Comparison of ENCODE assay signal across 22 mouse cellular contexts in the genomic region with DNA sequence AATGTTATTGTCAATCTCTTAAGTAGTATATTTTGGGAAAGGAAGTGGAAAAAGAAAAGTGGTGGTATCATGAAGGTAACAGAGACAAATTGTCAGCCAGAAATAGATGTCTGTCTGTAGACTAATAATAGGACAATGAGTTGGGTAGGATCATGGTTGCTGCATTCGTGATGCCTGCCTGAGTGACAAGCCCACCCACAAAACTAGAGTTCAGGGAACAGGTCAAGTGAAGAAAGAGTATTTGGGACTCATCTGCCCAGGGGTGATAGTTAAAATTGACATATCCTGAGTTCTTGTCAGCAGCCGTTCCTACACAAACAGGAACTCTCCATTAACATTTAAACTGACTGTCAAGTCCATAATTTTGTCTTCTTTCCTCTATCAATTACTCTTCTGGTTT.
DNase-seq lines count a peak whose midpoint lies in the region; ATAC-seq and TF ChIP-seq lines count a peak whose summit lies in the region.
"Had no signal": no experiment of that assay in that cellular context is flagged by ENCODE, and none has a peak within 500 bp of the region (broad histone marks: within the 10 kb centered on the region; RNA-seq: fewer than 3 reads in every experiment).

No protein-coding gene starts in this region.

- H3K27me3 ChIP-seq in midbrain, embryonic 11.5 days (ENCODE audit: control insufficient read depth, insufficient read depth, low read length), result no peaks in the 10 kb centered on the region
- H3K27me3 ChIP-seq in midbrain, postnatal 0 days (ENCODE audit: insufficient read depth, low read length), result no peaks in the 10 kb centered on the region
- H3K27me3 ChIP-seq: CH12.LX, Patski had no signal

- DNase-seq in embryo, embryonic 10 days (ENCODE audit: low spot score), result peak; percentile 10
- DNase-seq in embryo, embryonic 11 days, result no peak
- DNase-seq in midbrain, embryonic 11.5 days (ENCODE audit: low spot score, missing footprints), result peak; percentile 75
- no peak for DNase-seq in midbrain, postnatal 0 days (ENCODE audit: low spot score)
- DNase-seq in retina, embryonic 14.5 days (ENCODE audit: low spot score), result peak; percentile 63
- DNase-seq in retina, postnatal 1 day, result peak; percentile 52
- DNase-seq in thymus, adult 18-20 months, result no peak
- DNase-seq in ovary, postnatal 14 days (ENCODE audit: low spot score), result no peak
- DNase-seq: adrenal gland, adult 2 months; adrenal gland, adult 8-10 months; adrenal gland, postnatal 10 days; adrenal gland, postnatal 14 days; adrenal gland, postnatal 25 days; adrenal gland, postnatal 36 days; B cell, adult 2 months; cerebellum, adult 11 months; cerebellum, adult 11-12 months had no signal

- WGBS in midbrain, embryonic 11.5 days, result 37% methylated on average over 2 of the region's 2 CpGs
- WGBS in midbrain, postnatal 0 days, result 40% methylated on average over 2 of the region's 2 CpGs

- no peaks in the 10 kb centered on the region for H3K4me1 ChIP-seq in midbrain, embryonic 11.5 days (ENCODE audit: control insufficient read depth, insufficient read depth, low read length)
- no peaks in the 10 kb centered on the region for H3K4me1 ChIP-seq in midbrain, postnatal 0 days (ENCODE audit: insufficient read depth, low read length)

- no peak overlapping the region for H3K4me3 ChIP-seq in midbrain, embryonic 11.5 days (ENCODE audit: low read depth, low read length)
- no peak overlapping the region for H3K4me3 ChIP-seq in midbrain, postnatal 0 days (ENCODE audit: low read depth, low read length)

- no peaks in the 10 kb centered on the region for H3K36me3 ChIP-seq in midbrain, embryonic 11.5 days (ENCODE audit: control insufficient read depth, insufficient read depth, low read length)
- H3K36me3 ChIP-seq in midbrain, postnatal 0 days (ENCODE audit: insufficient read depth, low read length), result no peaks in the 10 kb centered on the region
- H3K36me3 ChIP-seq: G1E had no signal

- H3K9ac ChIP-seq in midbrain, embryonic 11.5 days (ENCODE audit: low read length), result no peak overlapping the region
- no peak overlapping the region for H3K9ac ChIP-seq in midbrain, postnatal 0 days (replicated peaks; ENCODE audit: low read length, poor library complexity, severe bottlenecking)

- TF ChIP-seq CTCF in midbrain, postnatal 0 days (IDR thresholded peaks at IDR 0.05), result no peak

- H3K9me3 ChIP-seq in midbrain, embryonic 11.5 days (ENCODE audit: control insufficient read depth, low read length), result no peaks in the 10 kb centered on the region
- no peaks in the 10 kb centered on the region for H3K9me3 ChIP-seq in midbrain, postnatal 0 days (ENCODE audit: low read length)

- ATAC-seq in midbrain, embryonic 11.5 days (ENCODE audit: low FRiP score), result no peak
- no peak for ATAC-seq in midbrain, postnatal 0 days (ENCODE audit: low FRiP score)
- ATAC-seq: activated CD4-positive, CD25-positive, alpha-beta regulatory T cell, adult 4 months; CD4-positive, CD25-positive, alpha-beta regulatory T cell, adult 4 months; Patski had no signal

- H3K27ac ChIP-seq in midbrain, embryonic 11.5 days (ENCODE audit: low read depth, low read length), result no peak overlapping the region
- no peak overlapping the region for H3K27ac ChIP-seq in midbrain, postnatal 0 days (ENCODE audit: low read depth, low read length)

- H3K4me2 ChIP-seq in midbrain, embryonic 11.5 days, result no peak overlapping the region
- H3K4me2 ChIP-seq in midbrain, postnatal 0 days (ENCODE audit: low read depth, low read length, poor library complexity, severe bottlenecking), result no peak overlapping the region

Comparison
In these comparisons a context has a peak if more than half of its experiments do, and no peak if none do; other contexts are left out.
1. DNase-seq: peak in embryo, embryonic 10 days (single experiment), midbrain, embryonic 11.5 days (single experiment), retina, embryonic 14.5 days (single experiment) and retina, postnatal 1 day (single experiment); none in embryo, embryonic 11 days (single experiment), midbrain, postnatal 0 days (single experiment), thymus, adult 18-20 months (0 of 2) and ovary, postnatal 14 days (single experiment).